Mouse (Mus musculus) layer of hippocampus, postnatal 10 days (tissue): ENCODE measurements around the gene Magi1. TPM values are rescaled to one million over a fixed set of nuclear protein-coding genes. Genes with fewer than 3 reads are reported as not detected.

ENCODE experiments used
- DNase-seq, 2 experiments: peaks; one replicate each; pipeline ENCODE4 v3.0.0; 2021; ENCODE audit warnings: low spot score in 2 of 2
- total RNA-seq, 2 experiments: library from RNA; stranded (reverse); gene quantifications; 2 replicates each; pipeline ENCODE4 v1.2.3; 2021

The Magi1 gene
- total RNA-seq, 2 experiments from 2014 or later, result 51.2 to 65.8 TPM

DNA sequence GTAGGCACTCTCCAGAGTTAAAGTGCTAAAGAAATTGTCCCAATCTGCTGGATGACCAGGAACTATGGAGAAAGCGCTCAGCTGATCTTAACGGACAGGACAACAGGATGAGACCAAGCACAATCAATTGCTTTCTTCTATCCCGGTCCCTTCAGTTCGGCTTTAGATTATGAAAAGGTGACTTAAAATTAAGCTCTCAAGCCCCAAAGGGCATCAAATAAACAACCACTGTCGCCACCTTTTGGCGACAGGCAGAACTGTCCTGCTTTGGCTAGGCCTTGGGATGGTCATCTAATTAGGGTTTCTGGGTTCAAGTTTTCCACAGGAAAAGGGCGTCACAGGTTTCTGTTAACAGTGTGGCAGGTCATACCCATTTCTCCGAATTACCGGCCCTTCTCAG lies 298.6 kb downstream of the Magi1 start:
- DNase-seq, result peak; percentile 37 to 55

DNA sequence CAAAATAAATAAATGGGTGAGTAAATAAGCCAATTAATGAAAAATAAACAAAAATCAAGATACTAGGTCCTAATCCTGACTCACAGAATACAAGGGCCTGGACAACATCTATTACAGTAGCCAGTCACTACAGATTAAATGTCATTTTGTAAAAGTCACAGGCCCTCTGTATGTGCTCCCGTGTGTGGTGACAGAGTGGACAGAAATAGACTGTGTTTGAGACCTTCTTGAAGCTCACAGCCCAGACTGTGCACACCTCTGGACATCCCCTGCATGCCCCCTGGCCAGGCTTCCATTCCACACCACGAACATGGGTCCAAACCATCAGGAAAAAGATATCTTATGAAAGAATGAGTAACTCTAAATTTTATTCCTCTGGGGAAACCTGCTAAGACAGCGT lies 300.2 kb downstream of the Magi1 start:
- no peak for DNase-seq

DNA sequence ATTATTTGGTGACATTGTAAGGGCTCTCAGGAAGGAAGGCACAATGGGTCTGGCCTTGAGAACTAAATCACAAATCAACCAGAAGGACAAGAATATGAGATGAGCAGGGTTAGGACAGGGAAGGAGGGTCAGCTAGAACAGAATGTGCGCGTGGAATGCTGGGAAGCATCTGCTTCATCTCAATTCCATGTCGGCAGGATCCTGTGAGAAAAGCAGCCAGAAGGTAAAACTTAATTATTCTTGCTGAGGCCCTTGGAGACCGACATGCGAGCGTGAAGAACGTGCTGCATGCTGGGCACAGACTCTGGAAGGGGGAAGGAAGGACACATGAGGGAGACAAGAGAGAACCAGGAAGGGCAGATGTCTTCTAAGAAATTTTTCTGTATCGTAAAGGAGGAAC lies 302.5 kb downstream of the Magi1 start:
- DNase-seq, result no peak

DNA sequence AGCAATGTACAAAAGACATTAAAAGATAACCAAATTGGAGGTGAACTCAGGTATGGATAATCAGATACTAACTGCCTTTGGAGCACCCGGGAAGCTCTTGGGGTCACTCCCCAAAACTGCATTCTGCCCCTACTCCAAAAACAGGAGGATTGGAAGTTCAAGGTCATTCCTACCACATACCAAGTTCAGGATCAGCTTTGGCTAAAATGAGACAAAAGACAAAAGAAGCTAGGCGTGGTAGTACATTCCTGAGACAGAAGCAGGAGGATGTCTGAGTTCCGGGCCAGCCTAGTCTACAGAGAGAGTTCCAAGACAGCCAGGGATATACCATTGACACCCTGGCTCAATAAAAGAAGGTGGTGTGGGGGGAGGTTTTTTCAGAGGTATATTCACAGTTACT lies 304.5 kb downstream of the Magi1 start:
- no peak for DNase-seq

- DNase-seq, result no peak
Measured at GRCm38 (mm10) chr6:93968721-93969120, 315.0 kb downstream of the Magi1 start.

GRCm38 (mm10) chr6:93962757-93963336 lies 320.9 kb downstream of the Magi1 start:
- no peak for DNase-seq

DNA sequence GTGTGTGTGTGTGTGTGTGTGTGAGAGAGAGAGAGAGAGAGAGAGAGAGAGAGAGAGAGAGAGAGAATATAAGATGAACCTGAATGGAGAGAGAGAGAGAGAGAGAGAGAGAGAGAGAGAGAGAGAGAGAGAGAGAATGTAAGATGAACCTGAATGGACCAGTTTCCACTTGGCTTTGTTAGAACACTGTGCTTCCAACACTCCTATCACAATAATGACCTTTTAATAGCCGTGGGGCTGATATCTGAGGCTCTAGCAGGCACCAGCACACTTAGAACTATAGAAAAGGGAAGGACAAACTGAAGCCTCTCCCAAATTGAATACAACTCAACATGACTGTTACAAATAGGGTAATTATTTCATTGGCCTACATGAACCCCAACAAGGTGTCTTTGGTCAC lies 321.9 kb downstream of the Magi1 start:
- no peak for DNase-seq

GRCm38 (mm10) chr6:93957172-93957571 lies 326.5 kb downstream of the Magi1 start:
- peak in 1 of 2 experiments; percentile 9 for DNase-seq

DNA sequence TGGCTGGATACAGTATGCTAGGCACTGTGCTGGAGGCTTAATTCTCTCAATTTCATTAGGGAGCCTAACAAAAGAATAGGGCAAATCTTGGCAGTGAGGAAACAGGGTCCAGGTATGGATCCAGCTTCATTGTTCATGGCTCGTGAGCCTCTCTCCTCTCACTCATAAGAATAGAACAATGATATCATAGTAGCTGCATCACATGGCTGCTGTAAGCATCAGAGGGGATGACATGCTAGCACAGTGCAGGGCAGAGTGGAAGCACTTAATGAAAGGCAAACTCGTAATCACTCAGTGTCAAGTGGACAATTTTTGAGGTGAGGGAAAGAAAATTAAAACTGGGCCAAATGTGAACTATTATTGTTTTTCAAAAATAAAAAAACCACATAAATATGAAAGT lies 337.1 kb downstream of the Magi1 start:
- no peak for DNase-seq

DNA sequence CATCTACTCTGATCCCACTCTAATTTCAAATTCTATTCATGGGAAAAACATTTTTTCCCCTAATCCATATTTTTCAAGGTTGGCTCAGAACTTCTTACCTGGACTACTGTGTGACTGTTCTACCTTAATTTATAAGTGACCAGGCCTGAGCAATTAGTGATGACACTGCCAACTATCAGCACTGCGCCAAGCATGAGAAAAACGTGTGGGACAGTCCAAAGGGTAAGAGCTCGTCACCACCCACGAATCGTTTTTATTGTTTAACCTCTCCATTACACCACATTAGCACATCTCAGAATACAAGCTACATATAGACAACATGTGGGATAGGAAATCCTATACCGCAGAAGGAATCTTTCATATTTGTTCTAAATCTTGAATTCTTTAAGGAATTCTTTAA lies 347.4 kb downstream of the Magi1 start:
- DNase-seq, result no peak

- no peak for DNase-seq
Measured at GRCm38 (mm10) chr6:93935793-93936192, 347.9 kb downstream of the Magi1 start.

GRCm38 (mm10) chr6:93934700-93935099 lies 349.0 kb downstream of the Magi1 start:
- DNase-seq, result no peak

- DNase-seq, result no peak
Measured at GRCm38 (mm10) chr6:93924568-93924967, 359.1 kb downstream of the Magi1 start.

- no peak for DNase-seq
Measured at GRCm38 (mm10) chr6:93923972-93924371, 359.7 kb downstream of the Magi1 start.

DNA sequence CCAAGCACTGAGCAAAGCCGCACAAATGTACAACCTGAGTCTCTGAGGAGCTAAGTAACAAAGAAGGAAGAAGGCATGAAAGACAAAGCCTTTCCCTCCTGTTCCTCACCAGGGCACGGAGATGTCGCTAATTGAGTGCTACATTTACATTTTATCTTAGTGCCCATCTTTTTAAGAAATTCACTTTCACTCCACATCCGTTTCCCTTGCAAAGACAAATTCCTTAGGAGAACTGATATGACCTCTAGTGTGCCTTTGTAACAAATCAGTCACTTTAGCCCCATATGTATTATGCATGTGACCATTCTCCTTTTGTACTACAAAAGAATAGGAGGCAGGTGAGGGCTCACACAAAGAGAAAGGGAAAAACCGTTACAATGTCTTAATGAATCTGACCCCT lies 360.4 kb downstream of the Magi1 start:
- DNase-seq, result no peak

- no peak for DNase-seq
Measured at GRCm38 (mm10) chr6:93922931-93923330, 360.8 kb downstream of the Magi1 start.

GRCm38 (mm10) chr6:93913226-93913861 lies 370.4 kb downstream of the Magi1 start:
- DNase-seq, result peak in 1 of 2 experiments; percentile 62

- peak; percentile 55 to 70 for DNase-seq
Measured at GRCm38 (mm10) chr6:93912582-93913225, 371.0 kb downstream of the Magi1 start.

- peak in 1 of 2 experiments; percentile 13 for DNase-seq
Measured at GRCm38 (mm10) chr6:93912003-93912581, 371.6 kb downstream of the Magi1 start.

DNA sequence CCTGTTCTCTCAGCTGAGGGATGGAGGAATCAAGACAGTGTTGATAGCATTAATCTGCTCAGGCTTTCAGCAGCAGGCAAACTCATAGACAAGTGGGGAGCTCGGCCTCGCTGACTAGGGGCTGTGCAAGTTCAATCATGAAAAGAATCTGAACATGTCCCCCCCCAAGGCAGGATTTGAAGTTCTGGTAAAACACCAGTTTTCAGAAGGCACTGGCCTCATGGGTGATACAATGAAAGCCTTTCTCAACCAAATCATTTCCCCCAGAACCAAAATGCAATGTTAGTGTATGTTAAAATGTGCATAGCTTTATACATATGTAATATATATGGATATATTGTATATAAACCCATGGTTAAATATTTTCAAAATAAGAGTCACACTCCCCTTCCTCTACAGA lies 372.3 kb downstream of the Magi1 start:
- DNase-seq, result no peak

DNA sequence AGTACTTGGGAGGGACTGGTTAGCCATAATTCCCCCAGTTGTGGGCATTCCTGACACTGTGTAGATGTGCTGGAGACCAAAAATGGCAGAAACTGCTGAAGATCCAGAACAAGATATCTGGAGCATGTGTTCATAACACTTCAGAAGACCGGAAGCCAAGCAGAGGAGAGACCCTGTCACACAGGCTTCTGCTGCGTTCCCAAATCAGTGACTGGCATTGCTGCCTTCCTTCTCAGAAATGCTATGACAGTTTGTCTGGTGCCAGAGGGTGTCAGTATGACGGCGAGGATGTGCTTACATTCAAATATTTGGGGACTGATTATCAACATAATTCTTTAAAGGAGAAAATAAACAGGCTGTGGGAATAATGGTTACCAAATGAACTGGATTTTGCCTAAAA lies 373.7 kb downstream of the Magi1 start:
- DNase-seq, result no peak

DNA sequence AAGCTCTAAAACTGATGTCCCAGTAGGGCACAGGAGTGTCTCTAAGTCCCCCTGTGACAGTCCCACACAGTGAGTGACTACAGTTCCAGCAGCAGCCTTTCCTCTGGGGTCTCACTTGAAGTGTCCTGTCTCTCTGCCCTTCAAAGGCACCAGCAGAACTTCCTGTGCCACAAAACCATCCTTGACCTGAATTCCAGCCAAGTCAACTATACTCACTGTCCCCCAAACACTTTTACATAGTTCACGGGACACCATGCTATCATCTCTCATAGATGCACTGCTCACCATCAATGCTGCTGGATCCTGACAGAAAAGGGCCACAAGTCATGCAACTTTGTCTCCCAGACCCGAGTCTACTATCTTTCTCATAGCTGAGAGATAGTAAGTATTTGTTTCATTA lies 378.7 kb downstream of the Magi1 start:
- no peak for DNase-seq
